Mouse (Mus musculus) MN1 (cell line): ENCODE measurements around the gene Smyd2.

Experiments used
- DNase-seq: peaks from one replicate; pipeline ENCODE4 v3.0.0-alpha.2; 2016; ENCODE audit warnings: low spot score

Gene Smyd2

DNA sequence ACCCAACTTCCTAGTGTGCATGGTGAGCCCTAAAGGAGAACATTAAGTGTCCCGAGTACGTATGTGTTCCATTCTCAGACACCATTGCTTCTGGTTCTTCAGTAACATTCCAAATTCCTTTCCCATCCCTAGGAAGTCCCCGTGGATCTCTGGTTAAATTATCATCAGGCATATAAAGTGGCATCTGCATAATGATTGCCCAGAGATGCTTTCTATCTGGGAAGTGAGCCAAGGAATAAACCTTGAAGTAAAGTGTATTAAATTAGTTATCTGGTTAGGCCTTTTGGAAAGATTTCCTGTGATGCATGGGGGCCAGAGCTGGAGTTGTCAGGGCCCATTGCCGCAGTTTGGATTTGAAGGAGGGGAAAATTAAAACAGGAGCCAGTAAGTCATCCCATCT, 50.1 kb downstream of the Smyd2 start:
- peak; percentile 28 for DNase-seq

GRCm38 (mm10) chr1:189871625-189872024, 50.5 kb downstream of the Smyd2 start:
- DNase-seq, result no peak

DNA sequence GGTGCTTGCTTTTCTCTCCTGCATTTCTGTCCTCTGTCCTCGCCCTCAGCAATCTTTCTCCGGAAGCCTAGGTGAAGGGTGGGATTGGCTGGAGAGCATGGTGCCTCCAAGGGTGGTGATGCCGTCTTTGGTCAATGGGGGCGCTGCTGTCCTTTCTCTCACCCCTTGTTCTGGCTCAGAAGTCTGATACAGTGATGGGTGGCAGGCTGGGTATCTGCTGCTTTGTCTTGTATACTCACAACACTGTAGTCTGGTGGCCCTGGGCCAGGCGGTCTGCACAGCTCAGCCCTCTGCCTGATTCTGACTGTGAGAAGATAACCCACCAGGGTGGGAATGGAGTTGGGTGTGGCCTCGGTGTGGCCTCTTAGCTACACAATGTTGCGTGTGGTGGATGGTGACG, 51.6 kb downstream of the Smyd2 start:
- DNase-seq, result no peak

DNA sequence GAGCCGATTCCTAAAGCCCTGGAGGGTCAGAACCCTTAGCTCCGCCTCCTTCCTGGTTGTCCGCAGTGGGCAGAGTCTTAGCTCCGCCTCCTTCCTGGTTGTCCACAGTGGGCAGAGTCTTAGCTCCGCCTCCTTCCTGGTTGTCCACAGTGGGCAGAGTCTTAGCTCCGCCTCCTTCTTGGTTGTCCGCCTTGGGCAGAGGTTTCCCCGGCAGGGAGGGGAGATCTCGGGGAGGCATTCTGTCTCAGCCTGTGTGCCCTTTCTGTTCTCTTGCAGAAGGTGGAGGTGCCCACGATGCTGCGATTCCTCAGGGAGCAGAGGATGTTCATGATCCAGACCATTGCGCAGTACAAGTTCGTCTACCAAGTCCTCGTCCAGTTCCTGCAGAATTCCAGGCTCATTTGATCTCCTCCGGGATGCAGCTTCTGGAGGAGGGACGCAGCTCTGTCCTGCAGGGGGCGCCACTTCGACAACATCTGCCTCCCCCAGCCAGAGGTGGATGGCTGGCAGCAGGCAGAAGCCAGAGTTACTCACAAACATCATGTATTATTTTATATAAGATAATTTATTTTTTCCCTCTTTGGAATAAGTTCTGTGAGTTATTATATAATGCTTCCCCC, 52.4 kb downstream of the Smyd2 start:
- DNase-seq, result no peak

- DNase-seq, result no peak
Observed at GRCm38 (mm10) chr1:189868036-189868435, 54.1 kb downstream of the Smyd2 start.

DNA sequence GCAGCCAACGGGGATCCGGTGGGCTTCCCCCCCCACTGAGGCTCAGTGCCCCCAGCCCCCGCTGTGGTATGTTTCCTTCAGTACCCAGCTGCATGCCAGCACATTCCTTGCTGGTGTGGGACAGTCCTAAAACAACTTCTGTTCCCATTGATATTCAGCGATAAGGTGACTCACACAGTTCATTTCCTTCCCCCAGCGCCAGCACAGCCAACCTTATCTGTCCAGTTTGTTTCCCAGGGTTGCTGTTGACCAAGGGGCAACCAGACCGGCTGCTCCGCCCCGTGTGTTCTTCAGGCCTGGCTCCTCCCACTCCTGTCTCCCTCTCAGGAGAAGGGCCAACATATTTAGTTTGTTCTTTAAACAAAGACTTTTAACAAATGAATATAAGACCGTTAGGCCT, 54.7 kb downstream of the Smyd2 start:
- peak; percentile 29 for DNase-seq

GRCm38 (mm10) chr1:189867034-189867433, 55.1 kb downstream of the Smyd2 start:
- DNase-seq, result no peak

- DNase-seq, result no peak
Observed at GRCm38 (mm10) chr1:189866621-189867020, 55.5 kb downstream of the Smyd2 start.

- DNase-seq, result no peak
Observed at GRCm38 (mm10) chr1:189864846-189865560, 57.2 kb downstream of the Smyd2 start.

DNA sequence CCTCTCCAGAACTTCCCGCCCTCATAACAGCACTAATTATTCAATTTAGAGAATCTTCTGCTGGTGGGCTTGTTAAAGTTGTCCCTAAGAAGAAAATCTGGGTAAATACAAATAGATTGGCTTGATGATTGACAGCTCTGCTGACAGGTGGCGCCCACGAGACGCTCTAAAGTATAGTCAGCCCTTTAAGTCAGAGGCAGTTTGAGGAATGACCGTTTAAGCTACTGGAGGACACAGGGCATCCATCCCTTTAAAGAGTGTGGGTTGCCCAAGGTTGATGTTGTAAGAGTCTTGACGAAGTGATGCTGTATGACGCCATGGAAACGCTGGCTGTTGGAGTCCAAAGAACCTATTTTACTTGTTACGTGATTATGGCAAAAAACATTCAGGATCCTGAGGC, 57.9 kb downstream of the Smyd2 start:
- DNase-seq, result no peak

- no peak for DNase-seq
Observed at GRCm38 (mm10) chr1:189863727-189864126, 58.4 kb downstream of the Smyd2 start.

DNA sequence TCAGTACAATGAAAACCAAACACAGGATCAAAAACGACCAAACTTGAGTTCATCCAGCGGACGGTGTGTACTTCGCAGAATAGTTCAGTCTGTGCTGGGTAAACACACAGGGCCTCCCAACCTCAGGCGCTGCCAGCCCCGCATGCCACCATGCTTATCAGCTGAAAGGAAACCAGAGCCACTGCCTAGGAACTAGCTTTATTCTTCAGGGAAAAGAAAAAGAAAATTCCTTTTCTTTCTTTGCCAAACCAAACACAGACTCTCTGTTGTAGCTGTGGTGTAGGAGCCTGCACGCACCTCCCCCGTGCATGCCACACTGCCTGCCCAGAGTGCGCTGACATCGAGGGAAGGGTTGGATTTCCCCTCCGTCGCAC, 61.2 kb downstream of the Smyd2 start:
- no peak for DNase-seq

GRCm38 (mm10) chr1:189860112-189860941, 61.8 kb downstream of the Smyd2 start:
- DNase-seq, result no peak

GRCm38 (mm10) chr1:189858377-189858776, 63.8 kb downstream of the Smyd2 start:
- no peak for DNase-seq

DNA sequence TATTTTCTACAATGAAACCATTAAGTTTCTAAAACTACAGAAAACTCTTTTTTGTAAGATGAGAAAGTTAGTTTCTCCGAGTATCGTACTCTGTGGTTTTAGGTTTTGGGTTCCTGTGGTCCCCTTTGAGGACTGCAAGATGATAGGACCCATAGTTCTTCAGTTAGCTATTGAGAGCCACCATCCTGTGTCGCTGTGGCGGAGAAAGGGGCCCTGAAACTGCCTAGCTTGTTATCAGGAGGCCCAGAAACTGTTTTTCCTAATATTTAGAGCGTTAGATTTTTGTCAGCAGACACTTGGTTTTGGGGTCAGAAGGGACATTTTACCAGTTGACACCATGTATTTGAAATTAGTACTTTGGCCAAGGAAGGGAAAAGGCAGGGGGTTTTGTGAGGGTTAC, 66.4 kb downstream of the Smyd2 start:
- DNase-seq, result no peak

- DNase-seq, result no peak
Observed at GRCm38 (mm10) chr1:189854646-189855045, 67.5 kb downstream of the Smyd2 start.

GRCm38 (mm10) chr1:189852456-189852855, 69.7 kb downstream of the Smyd2 start:
- DNase-seq, result no peak

- no peak for DNase-seq
Observed at GRCm38 (mm10) chr1:189852051-189852450, 70.1 kb downstream of the Smyd2 start.

DNA sequence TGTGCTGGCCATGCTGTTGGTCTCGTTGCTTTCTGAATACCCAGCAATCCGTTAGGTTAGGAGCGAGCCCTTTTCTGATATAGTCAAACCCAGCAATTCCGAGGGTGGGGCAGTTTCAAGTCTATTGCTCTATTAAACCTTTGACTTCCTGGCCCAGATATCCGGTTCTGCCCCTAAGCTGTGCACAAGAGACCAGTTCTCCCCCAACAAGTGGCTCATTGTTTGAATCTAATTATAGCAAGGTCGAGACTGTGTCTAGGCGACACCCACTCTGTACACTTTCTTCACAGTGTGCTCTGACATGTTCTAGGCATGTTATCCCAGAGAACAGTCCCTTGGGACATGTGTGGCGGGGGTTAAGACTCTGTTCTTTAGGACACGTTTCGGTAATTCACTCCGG, 72.6 kb downstream of the Smyd2 start:
- DNase-seq, result no peak

DNA sequence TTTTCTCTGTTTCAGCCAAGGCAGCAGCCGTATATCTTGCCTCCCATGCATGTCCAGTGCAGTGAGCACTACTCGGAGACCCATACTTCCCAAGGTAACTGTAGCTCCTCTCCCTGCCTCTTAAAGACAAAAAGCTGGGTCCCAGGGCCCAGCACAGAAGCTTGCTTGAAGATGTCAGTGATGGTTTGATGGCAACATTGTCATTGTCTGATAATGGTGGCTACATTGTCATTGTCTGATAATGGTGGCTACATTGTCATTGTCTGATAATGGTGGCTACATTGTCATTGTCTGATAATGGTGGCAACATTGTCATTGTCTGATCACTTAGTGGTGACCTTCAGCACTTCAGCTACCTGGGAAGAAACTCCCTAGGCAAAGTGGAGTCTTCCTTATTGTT, 75.8 kb downstream of the Smyd2 start:
- DNase-seq, result no peak

- DNase-seq, result no peak
Observed at GRCm38 (mm10) chr1:189834166-189834565, 88.0 kb downstream of the Smyd2 start.

DNA sequence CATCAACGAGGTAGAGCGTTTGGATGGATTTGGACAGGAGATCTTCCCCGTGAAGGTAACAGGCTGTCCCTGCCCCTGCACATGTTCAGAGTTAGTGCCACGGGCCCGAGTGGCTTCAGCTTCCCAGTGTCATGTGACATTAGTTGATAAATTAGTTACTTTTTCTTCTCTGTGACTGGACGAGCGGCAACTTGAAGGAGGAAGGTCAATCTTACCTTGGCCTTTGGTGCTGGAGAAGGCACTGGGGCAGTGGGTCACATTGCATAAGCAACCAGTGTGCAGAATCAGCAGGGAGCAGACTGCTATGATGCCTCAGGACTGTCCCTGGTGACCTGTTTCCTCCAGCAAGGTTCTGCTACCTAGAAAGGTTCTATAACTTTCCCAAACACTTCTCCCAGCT, 88.8 kb downstream of the Smyd2 start:
- no peak for DNase-seq

- no peak for DNase-seq
Observed at GRCm38 (mm10) chr1:189830797-189831232, 91.3 kb downstream of the Smyd2 start.
